Mouse (Mus musculus) kidney, postnatal 10 days (tissue): ENCODE data around the gene Rarg.
"Not testable (repeated sequence)": the region's sequence is repeated elsewhere in the genome, so short reads cannot be mapped to it uniquely, and the experiment has no call there.

Source experiments
- DNase-seq: peaks from one replicate; pipeline ENCODE4 v3.0.0; 2021; ENCODE audit warnings: mixed read lengths

The Rarg gene

GRCm38 (mm10) chr15:102235371-102236027 lies 21.8 kb downstream of the Rarg start:
- DNase-seq, result peak; percentile 58

- DNase-seq, result no peak
These were observed 23.4 kb downstream of the Rarg start for GRCm38 (mm10) chr15:102233896-102234295.

- no peak for DNase-seq
These were observed 24.6 kb downstream of the Rarg start for GRCm38 (mm10) chr15:102232764-102233163.

GRCm38 (mm10) chr15:102231748-102232147 lies 25.6 kb downstream of the Rarg start, which contains the start of gene Itgb7:
Gene Itgb7, minus strand, starts transcription at chr15:102231944.
- DNase-seq, result no peak

- DNase-seq, result no peak
These were observed 26.7 kb downstream of the Rarg start for GRCm38 (mm10) chr15:102230408-102231321.

- not testable (repeated sequence) for DNase-seq
These were observed 31.7 kb downstream of the Rarg start for GRCm38 (mm10) chr15:102225619-102226018.

GRCm38 (mm10) chr15:102224992-102225617 lies 32.2 kb downstream of the Rarg start:
- DNase-seq, result no peak

- DNase-seq, result peak; percentile 91
These were observed 32.9 kb downstream of the Rarg start for GRCm38 (mm10) chr15:102224186-102224991.

GRCm38 (mm10) chr15:102222386-102222785 lies 34.9 kb downstream of the Rarg start:
- DNase-seq, result no peak

- DNase-seq, result no peak
These were observed 40.0 kb downstream of the Rarg start for GRCm38 (mm10) chr15:102217325-102217724.

GRCm38 (mm10) chr15:102216459-102217228 lies 40.7 kb downstream of the Rarg start:
- no peak for DNase-seq

- DNase-seq, result no peak
These were observed 41.7 kb downstream of the Rarg start for GRCm38 (mm10) chr15:102215624-102216023.

- DNase-seq, result no peak
These were observed 43.2 kb downstream of the Rarg start for GRCm38 (mm10) chr15:102214132-102214531.

GRCm38 (mm10) chr15:102211895-102212294 lies 45.4 kb downstream of the Rarg start:
- no peak for DNase-seq

- no peak for DNase-seq
These were observed 46.5 kb downstream of the Rarg start for GRCm38 (mm10) chr15:102210816-102211215.

- no peak for DNase-seq
These were observed 48.2 kb downstream of the Rarg start for GRCm38 (mm10) chr15:102209114-102209513.

GRCm38 (mm10) chr15:102208092-102208561 lies 49.2 kb downstream of the Rarg start:
- DNase-seq, result no peak

- DNase-seq, result peak; percentile 43
These were observed 50.0 kb downstream of the Rarg start for GRCm38 (mm10) chr15:102207351-102207750.

- peak; percentile 70 for DNase-seq
These were observed 51.5 kb downstream of the Rarg start for GRCm38 (mm10) chr15:102205779-102206178.

- no peak for DNase-seq
These were observed 52.4 kb downstream of the Rarg start, which contains the start of gene Csad for GRCm38 (mm10) chr15:102204674-102205505. Gene Csad, minus strand, starts transcription at chr15:102204724.
